Mouse (Mus musculus): Measurements from ENCODE around the gene H2-M10.5. TPM values are rescaled to one million over a fixed set of nuclear protein-coding genes. Genes with fewer than 3 reads are reported as not detected.

Gene H2-M10.5
- polyA plus RNA-seq, 1 experiment from 2014 or later: not detected

- H3K9ac ChIP-seq: no peak overlapping the region
- H3K4me2 ChIP-seq: no peak overlapping the region
- H3K4me1 ChIP-seq (replicated peaks): peaks cover 12% of the 10 kb centered on the region; the same call in 1 of the 2 replicates
- no peak for ATAC-seq (ENCODE audit: insufficient read depth)
- no peaks in the 10 kb centered on the region for H3K36me3 ChIP-seq (replicated peaks)
- no peaks in the 10 kb centered on the region for H3K9me3 ChIP-seq (replicated peaks)
- no peak overlapping the region for H3K4me3 ChIP-seq (replicated peaks)
- H3K27ac ChIP-seq (replicated peaks): no peak overlapping the region
- H3K27me3 ChIP-seq: 0 out of 2 replicates have a peak, but pooled peaks cover 5% of the 10 kb centered on the region
Observed at GRCm38 (mm10) chr17:36824005-36824404, 51.3 kb downstream of the H2-M10.5 start.

- H3K4me3 ChIP-seq (replicated peaks): no peak overlapping the region
- peaks cover 12% of the 10 kb centered on the region; the same call in 1 of the 2 replicates for H3K4me1 ChIP-seq (replicated peaks)
- WGBS (ENCODE audit: insufficient replicate concordance): 10% methylated on average over 4 of the region's 4 CpGs
Observed at GRCm38 (mm10) chr17:36825525-36825924, 52.8 kb downstream of the H2-M10.5 start.

More at GRCm38 (mm10) chr17:36825525-36825924, 52.8 kb downstream of the H2-M10.5 start:
- Histone ChIP-seq H3K36me3 (replicated peaks) (no peaks in the 10 kb centered on the region), H3K9ac (no peak overlapping the region), H3K27ac (replicated peaks) (no peak overlapping the region), H3K4me2 (no peak overlapping the region), H3K27me3 (peaks cover 9% of the 10 kb centered on the region; the same call in 1 of the 2 replicates), H3K9me3 (replicated peaks) (no peaks in the 10 kb centered on the region)
- ATAC-seq (ENCODE audit: insufficient read depth): no peak

Other genes starting within 250 kb of the H2-M10.5 start
- gene H2-M11, start 225.8 kb upstream of the H2-M10.5 start, polyA plus RNA-seq (2015; fragmentation: Nextera tagmentation; extraction: Ambion mirVana): not detected in 2 replicates
- gene H2-M9, start 130.2 kb upstream of the H2-M10.5 start, polyA plus RNA-seq (2015; fragmentation: Nextera tagmentation; extraction: Ambion mirVana): not detected in 2 replicates
- not detected in 2 replicates for gene H2-M1, start 100.7 kb upstream of the H2-M10.5 start, polyA plus RNA-seq (2015; fragmentation: Nextera tagmentation; extraction: Ambion mirVana)
- not detected in 2 replicates for gene H2-M10.6, start 39.3 kb downstream of the H2-M10.5 start, polyA plus RNA-seq (2015; fragmentation: Nextera tagmentation; extraction: Ambion mirVana)
- gene Trim26, start 64.2 kb downstream of the H2-M10.5 start, polyA plus RNA-seq (2015; fragmentation: Nextera tagmentation; extraction: Ambion mirVana): 14.9 and 17.7 TPM in 2 replicates
- 0.33 and 0.59 TPM in 2 replicates for gene Trim15, start 94.3 kb downstream of the H2-M10.5 start, polyA plus RNA-seq (2015; fragmentation: Nextera tagmentation; extraction: Ambion mirVana)
- 300 and 303 TPM in 2 replicates for gene Trim10, start 96.7 kb downstream of the H2-M10.5 start, polyA plus RNA-seq (2015; fragmentation: Nextera tagmentation; extraction: Ambion mirVana)
- not detected in 2 replicates for gene Trim40, start 117.2 kb downstream of the H2-M10.5 start, polyA plus RNA-seq (2015; fragmentation: Nextera tagmentation; extraction: Ambion mirVana)
- gene Trim31, start 125.2 kb downstream of the H2-M10.5 start, polyA plus RNA-seq (2015; fragmentation: Nextera tagmentation; extraction: Ambion mirVana): not detected in 2 replicates
- 0.14 and 0.20 TPM in 2 replicates for gene Rnf39, start 170.0 kb downstream of the H2-M10.5 start, polyA plus RNA-seq (2015; fragmentation: Nextera tagmentation; extraction: Ambion mirVana)
- 25.7 and 30.8 TPM in 2 replicates for gene Ppp1r11, start 178.8 kb downstream of the H2-M10.5 start, polyA plus RNA-seq (2015; fragmentation: Nextera tagmentation; extraction: Ambion mirVana)
- 18.7 and 21.5 TPM in 2 replicates for gene Znrd1, start 185.6 kb downstream of the H2-M10.5 start, polyA plus RNA-seq (2015; fragmentation: Nextera tagmentation; extraction: Ambion mirVana)
- gene Znrd1as, start 185.7 kb downstream of the H2-M10.5 start, polyA plus RNA-seq (2015; fragmentation: Nextera tagmentation; extraction: Ambion mirVana): 2.2 and 2.5 TPM in 2 replicates
- gene 2410137M14Rik, start 208.3 kb downstream of the H2-M10.5 start, polyA plus RNA-seq (2015; fragmentation: Nextera tagmentation; extraction: Ambion mirVana): not detected in 2 replicates
- gene H2-M5, start 216.6 kb downstream of the H2-M10.5 start, polyA plus RNA-seq (2015; fragmentation: Nextera tagmentation; extraction: Ambion mirVana): not detected in 2 replicates
- gene Zfp57, start 228.3 kb downstream of the H2-M10.5 start, polyA plus RNA-seq (2015; fragmentation: Nextera tagmentation; extraction: Ambion mirVana): 3.2 and 3.8 TPM in 2 replicates

Measured in liver, embryonic 15.5 days (tissue).